In the genomic region with DNA sequence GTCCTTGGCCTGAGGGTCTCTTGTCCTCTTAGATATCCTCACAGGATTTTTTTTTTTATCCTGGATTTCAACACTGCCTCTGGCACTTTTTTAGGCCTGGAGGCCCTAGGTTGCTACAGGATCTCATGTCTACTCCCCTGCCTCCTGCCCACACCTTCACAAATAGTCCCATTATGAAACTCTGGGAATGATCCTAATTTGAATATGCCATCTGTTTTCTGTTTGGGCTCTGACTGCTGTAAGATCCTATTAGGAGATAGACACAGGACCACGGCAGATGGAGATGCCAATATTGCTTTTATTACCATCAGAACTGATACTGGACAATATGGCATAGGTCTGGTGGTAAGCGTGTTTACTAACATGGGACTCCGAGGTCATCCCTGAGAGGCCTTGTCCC, we compare ENCODE assay signal across 24 mouse cellular contexts. TPM values are rescaled to one million over a fixed set of nuclear protein-coding genes. Genes with fewer than 3 reads are reported as not detected.
A peak's percentile ranks its signal among the peaks of the same experiment; 100 is the strongest.
DNase-seq lines count a peak whose midpoint lies in the region; ATAC-seq and TF ChIP-seq lines count a peak whose summit lies in the region.
"Had no signal": no experiment of that assay in that cellular context is flagged by ENCODE, and none has a peak within 500 bp of the region (broad histone marks: within the 10 kb centered on the region; RNA-seq: fewer than 3 reads in every experiment).

No protein-coding gene starts in this region.

- H3K9me3 ChIP-seq in forebrain, embryonic 13.5 days (replicated peaks) = no peaks in the 10 kb centered on the region
- no peaks in the 10 kb centered on the region for H3K9me3 ChIP-seq in forebrain, postnatal 0 days (ENCODE audit: low read length)
- no peaks in the 10 kb centered on the region for H3K9me3 ChIP-seq in intestine, embryonic 16.5 days (ENCODE audit: control insufficient read depth, low read length)
- H3K9me3 ChIP-seq: embryonic facial prominence, embryonic 10.5 days; hindbrain, embryonic 12.5 days had no signal

- no peak overlapping the region for H3K4me3 ChIP-seq in forebrain, embryonic 13.5 days
- H3K4me3 ChIP-seq in forebrain, postnatal 0 days (ENCODE audit: low read depth, low read length) = no peak overlapping the region
- H3K4me3 ChIP-seq in intestine, embryonic 16.5 days (ENCODE audit: low read length) = no peak overlapping the region
- H3K4me3 ChIP-seq: embryonic facial prominence, embryonic 10.5 days; heart, embryonic 13.5 days; hindbrain, embryonic 12.5 days had no signal

- H3K27me3 ChIP-seq in forebrain, embryonic 13.5 days = no peaks in the 10 kb centered on the region
- no peaks in the 10 kb centered on the region for H3K27me3 ChIP-seq in forebrain, postnatal 0 days (ENCODE audit: insufficient read depth, low read length)
- H3K27me3 ChIP-seq in intestine, embryonic 16.5 days (replicated peaks; ENCODE audit: control insufficient read depth, insufficient read depth, low read length) = no peaks in the 10 kb centered on the region
- H3K27me3 ChIP-seq: heart, embryonic 13.5 days; hindbrain, embryonic 12.5 days had no signal

- peak; percentile 58; the same call in 1 of the 2 replicates for ATAC-seq in forebrain, embryonic 13.5 days
- no peak for ATAC-seq in forebrain, postnatal 0 days
- ATAC-seq in frontal cortex, adult (ENCODE audit: low TSS enrichment) = peak; percentile 81
- ATAC-seq in intestine, embryonic 16.5 days = no peak
- ATAC-seq: CD4-positive, CD25-positive, alpha-beta regulatory T cell, adult 4 months; hindbrain, embryonic 16.5 days; inflammation-experienced regulatory T-cells, adult 6 months had no signal

- H3K9ac ChIP-seq in forebrain, embryonic 13.5 days = no peak overlapping the region
- no peak overlapping the region for H3K9ac ChIP-seq in forebrain, postnatal 0 days
- H3K9ac ChIP-seq in intestine, embryonic 16.5 days (ENCODE audit: low read depth, low read length) = no peak overlapping the region
- H3K9ac ChIP-seq: heart, embryonic 13.5 days; hindbrain, embryonic 12.5 days had no signal

- 72% methylated on average over 3 of the region's 3 CpGs for WGBS in forebrain, embryonic 13.5 days
- 54% methylated on average over 3 of the region's 3 CpGs for WGBS in forebrain, postnatal 0 days
- WGBS in intestine, embryonic 16.5 days = 79% methylated on average over 3 of the region's 3 CpGs

- no peak overlapping the region for H3K4me2 ChIP-seq in forebrain, embryonic 13.5 days
- no peak overlapping the region for H3K4me2 ChIP-seq in forebrain, postnatal 0 days (ENCODE audit: low read depth)
- H3K4me2 ChIP-seq in intestine, embryonic 16.5 days (ENCODE audit: low read depth, low read length) = no peak overlapping the region
- H3K4me2 ChIP-seq: heart, embryonic 13.5 days; hindbrain, embryonic 12.5 days had no signal

- no peak for DNase-seq in forebrain, postnatal 0 days
- no peak for DNase-seq in frontal cortex, postnatal 10 days (ENCODE audit: low spot score in 2 of 2)
- DNase-seq in right cerebral cortex, adult 18-20 months = peak; percentile 36
- no peak for DNase-seq in right cerebral cortex, postnatal 14 days
- DNase-seq: adrenal gland, adult 8-10 months; adrenal gland, postnatal 36 days; B cell, adult 2 months; cerebellum, adult 11-12 months; cerebellum, adult 9-10 months; cerebellum, postnatal 36 days; gastrocnemius, postnatal 36 days; heart, adult 11 months; heart, postnatal 4 days; kidney, adult 11 months had no signal

- no peak overlapping the region for H3K27ac ChIP-seq in forebrain, embryonic 13.5 days
- no peak overlapping the region for H3K27ac ChIP-seq in forebrain, postnatal 0 days (ENCODE audit: low read depth, low read length)
- no peak overlapping the region for H3K27ac ChIP-seq in intestine, embryonic 16.5 days (ENCODE audit: low read length)
- H3K27ac ChIP-seq: embryonic facial prominence, embryonic 10.5 days; heart, embryonic 13.5 days; hindbrain, embryonic 12.5 days had no signal

- H3K4me1 ChIP-seq in forebrain, embryonic 13.5 days = 0 out of 2 replicates have a peak, but pooled peaks cover 6% of the 10 kb centered on the region
- no peaks in the 10 kb centered on the region for H3K4me1 ChIP-seq in forebrain, postnatal 0 days (ENCODE audit: insufficient read depth)
- no peaks in the 10 kb centered on the region for H3K4me1 ChIP-seq in intestine, embryonic 16.5 days (ENCODE audit: control insufficient read depth, insufficient read depth, low read length)

- TF ChIP-seq CTCF in forebrain, postnatal 0 days (IDR thresholded peaks at IDR 0.05; ENCODE audit: low read depth) = no peak

- H3K36me3 ChIP-seq in forebrain, embryonic 13.5 days (ENCODE audit: poor library complexity, severe bottlenecking) = no peaks in the 10 kb centered on the region
- H3K36me3 ChIP-seq in forebrain, postnatal 0 days (ENCODE audit: insufficient read depth) = no peaks in the 10 kb centered on the region
- no peaks in the 10 kb centered on the region for H3K36me3 ChIP-seq in intestine, embryonic 16.5 days (ENCODE audit: control insufficient read depth, insufficient read depth, low read length)
- H3K36me3 ChIP-seq: embryonic facial prominence, embryonic 10.5 days; G1E; heart, embryonic 13.5 days; hindbrain, embryonic 12.5 days had no signal

RNA-seq across cellular contexts. Expression of a gene that starts 57.2 kb away (rescaled TPM):
- 10.0 and 12.6 TPM in 2 replicates for polyA plus RNA-seq in forebrain, embryonic 13.5 days (2015; fragmentation: Nextera tagmentation; extraction: Ambion mirVana)
- total RNA-seq in forebrain, postnatal 0 days (2014; rRNA removed) = 13.5 and 21.1 TPM in 2 replicates
- 1.6 and 3.4 TPM in 2 replicates for polyA plus RNA-seq in forebrain, postnatal 0 days (2015; fragmentation: Nextera tagmentation; extraction: Ambion mirVana)
- polyA plus RNA-seq in intestine, embryonic 16.5 days (2015; fragmentation: Nextera tagmentation; extraction: Ambion mirVana) = 4.5 and 4.7 TPM in 2 replicates

RNA-seq across cellular contexts. Expression of a gene that starts 57.3 kb away (rescaled TPM):
- 143 and 144 TPM in 2 replicates for polyA plus RNA-seq in forebrain, embryonic 13.5 days (2015; fragmentation: Nextera tagmentation; extraction: Ambion mirVana)
- total RNA-seq in forebrain, postnatal 0 days (2014; rRNA removed) = 79.6 and 82.9 TPM in 2 replicates
- 86.6 and 96.2 TPM in 2 replicates for polyA plus RNA-seq in forebrain, postnatal 0 days (2015; fragmentation: Nextera tagmentation; extraction: Ambion mirVana)
- 96.6 and 107 TPM in 2 replicates for polyA plus RNA-seq in intestine, embryonic 16.5 days (2015; fragmentation: Nextera tagmentation; extraction: Ambion mirVana)

Comparison
In these comparisons a context has a peak if more than half of its experiments do, and no peak if none do; other contexts are left out.
1. ATAC-seq: peak in forebrain, embryonic 13.5 days (single experiment) and frontal cortex, adult (single experiment); none in forebrain, postnatal 0 days (single experiment) and intestine, embryonic 16.5 days (single experiment).